Comparison of ENCODE assay signal across 18 mouse cellular contexts in genomic region chr14:33707661-33708297, GRCm38 (mm10).
DNase-seq lines count a peak whose midpoint lies in the region; ATAC-seq and TF ChIP-seq lines count a peak whose summit lies in the region.
"Had no signal": no experiment of that assay in that cellular context is flagged by ENCODE, and none has a peak within 500 bp of the region (broad histone marks: within the 10 kb centered on the region; RNA-seq: fewer than 3 reads in every experiment).

No protein-coding gene starts in this region.

- H3K27me3 ChIP-seq in hindbrain, embryonic 12.5 days = no peaks in the 10 kb centered on the region
- H3K27me3 ChIP-seq in hindbrain, embryonic 14.5 days (ENCODE audit: control insufficient read depth, insufficient read depth, low read length) = no peaks in the 10 kb centered on the region
- no peaks in the 10 kb centered on the region for H3K27me3 ChIP-seq in limb, embryonic 12.5 days
- H3K27me3 ChIP-seq in cerebellum, adult 2 months (ENCODE audit: control insufficient read depth, insufficient read depth, low read length) = no peaks in the 10 kb centered on the region
- H3K27me3 ChIP-seq: liver, embryonic 15.5 days; stomach, embryonic 15.5 days had no signal

- H3K4me3 ChIP-seq in hindbrain, embryonic 12.5 days = no peak overlapping the region
- no peak overlapping the region for H3K4me3 ChIP-seq in hindbrain, embryonic 14.5 days (replicated peaks; ENCODE audit: low read length)
- H3K4me3 ChIP-seq in limb, embryonic 12.5 days (replicated peaks) = no peak overlapping the region
- no peak overlapping the region for H3K4me3 ChIP-seq in cerebellum, adult 2 months (replicated peaks; ENCODE audit: insufficient read depth, low read depth, low read length)
- H3K4me3 ChIP-seq: liver, embryonic 15.5 days; myocyte; stomach, embryonic 15.5 days had no signal

- H3K4me2 ChIP-seq in hindbrain, embryonic 12.5 days (replicated peaks) = no peak overlapping the region
- H3K4me2 ChIP-seq in hindbrain, embryonic 14.5 days (replicated peaks) = no peak overlapping the region
- H3K4me2 ChIP-seq in limb, embryonic 12.5 days = no peak overlapping the region
- H3K4me2 ChIP-seq: liver, embryonic 15.5 days; stomach, embryonic 15.5 days had no signal

- no peak for DNase-seq in hindbrain, embryonic 14.5 days (ENCODE audit: low spot score)
- peak; percentile 38 for DNase-seq in embryo, embryonic 10.5 days (ENCODE audit: low spot score)
- DNase-seq in embryo, embryonic 11.5 days (ENCODE audit: low read depth, low spot score) = peak; percentile 42
- DNase-seq in left cerebral cortex, adult 18-20 months (ENCODE audit: low spot score in 2 of 2) = no peak
- DNase-seq in cerebellum, adult 2 months = no peak
- DNase-seq: adrenal gland, postnatal 25 days; cerebellum, postnatal 10 days; forebrain, postnatal 0 days; gastrocnemius, postnatal 25 days; kidney, adult 11 months; lung, postnatal 4 days; retina, postnatal 1 day had no signal

- peaks cover 8% of the 10 kb centered on the region for H3K4me1 ChIP-seq in hindbrain, embryonic 12.5 days
- H3K4me1 ChIP-seq in hindbrain, embryonic 14.5 days (replicated peaks; ENCODE audit: control insufficient read depth, insufficient read depth, low read length) = no peaks in the 10 kb centered on the region
- H3K4me1 ChIP-seq in limb, embryonic 12.5 days (replicated peaks) = peaks cover 21% of the 10 kb centered on the region
- H3K4me1 ChIP-seq in cerebellum, adult 2 months (ENCODE audit: control insufficient read depth, insufficient read depth, low read length) = no peaks in the 10 kb centered on the region
- H3K4me1 ChIP-seq: liver, embryonic 15.5 days; stomach, embryonic 15.5 days had no signal

- H3K9me3 ChIP-seq in hindbrain, embryonic 12.5 days (replicated peaks) = no peaks in the 10 kb centered on the region
- H3K9me3 ChIP-seq in hindbrain, embryonic 14.5 days (ENCODE audit: control insufficient read depth, low read length) = no peaks in the 10 kb centered on the region; the same call in 1 of the 2 replicates
- H3K9me3 ChIP-seq in limb, embryonic 12.5 days = no peaks in the 10 kb centered on the region
- H3K9me3 ChIP-seq: liver, embryonic 15.5 days; stomach, embryonic 15.5 days had no signal

- peak; percentile 75 for ATAC-seq in hindbrain, embryonic 12.5 days (ENCODE audit: low FRiP score)
- ATAC-seq in hindbrain, embryonic 14.5 days (ENCODE audit: low FRiP score) = no peak
- ATAC-seq in limb, embryonic 12.5 days (ENCODE audit: insufficient number of reproducible peaks, insufficient read depth, low FRiP score, low TSS enrichment, low read depth) = peak; percentile 81
- ATAC-seq: CD4-positive, CD25-positive, alpha-beta regulatory T cell, adult 4 months; forebrain, postnatal 0 days had no signal

- H3K36me3 ChIP-seq in hindbrain, embryonic 12.5 days = no peaks in the 10 kb centered on the region
- H3K36me3 ChIP-seq in hindbrain, embryonic 14.5 days (replicated peaks; ENCODE audit: control insufficient read depth, insufficient read depth) = no peaks in the 10 kb centered on the region
- H3K36me3 ChIP-seq in limb, embryonic 12.5 days = no peaks in the 10 kb centered on the region
- H3K36me3 ChIP-seq: liver, embryonic 15.5 days; stomach, embryonic 15.5 days had no signal

- no peak for TF ChIP-seq POLR2A in cerebellum, adult 2 months (IDR thresholded peaks at IDR 0.05; ENCODE audit: borderline replicate concordance, insufficient read depth, low read length)

- no peak overlapping the region for H3K27ac ChIP-seq in hindbrain, embryonic 12.5 days
- no peak overlapping the region for H3K27ac ChIP-seq in hindbrain, embryonic 14.5 days
- H3K27ac ChIP-seq in limb, embryonic 12.5 days = peak overlapping the region; percentile 50; the same call in 1 of the 2 replicates
- no peak overlapping the region for H3K27ac ChIP-seq in cerebellum, adult 2 months (ENCODE audit: insufficient read depth, low read length)
- H3K27ac ChIP-seq: liver, embryonic 15.5 days; stomach, embryonic 15.5 days had no signal

- H3K9ac ChIP-seq in hindbrain, embryonic 12.5 days = no peak overlapping the region
- no peak overlapping the region for H3K9ac ChIP-seq in hindbrain, embryonic 14.5 days
- no peak overlapping the region for H3K9ac ChIP-seq in limb, embryonic 12.5 days (replicated peaks)
- H3K9ac ChIP-seq: forebrain, postnatal 0 days; liver, embryonic 15.5 days; stomach, embryonic 15.5 days had no signal

- WGBS in hindbrain, embryonic 12.5 days = 33% methylated on average over 6 of the region's 6 CpGs
- WGBS in hindbrain, embryonic 14.5 days = 26% methylated on average over 6 of the region's 6 CpGs
- 12% methylated on average over 6 of the region's 6 CpGs for WGBS in limb, embryonic 12.5 days
- WGBS in cerebellum, adult 2 months = 45% methylated on average over 6 of the region's 6 CpGs

- no peak for TF ChIP-seq CTCF in cerebellum, adult 2 months (IDR thresholded peaks at IDR 0.05; ENCODE audit: borderline replicate concordance, insufficient read depth, low read depth, low read length)

Comparison
In these comparisons a context has a peak if more than half of its experiments do, and no peak if none do; other contexts are left out.
1. DNase-seq: peak in embryo, embryonic 10.5 days (single experiment) and embryo, embryonic 11.5 days (single experiment); none in hindbrain, embryonic 14.5 days (single experiment), left cerebral cortex, adult 18-20 months (0 of 2) and cerebellum, adult 2 months (0 of 2).